Mouse (Mus musculus) heart, adult 8-10 months (tissue): ENCODE measurements around the gene Vsig10l. TPM values are rescaled to one million over a fixed set of nuclear protein-coding genes. Genes with fewer than 3 reads are reported as not detected.
A peak's percentile ranks its signal among the peaks of the same experiment; 100 is the strongest.

ENCODE experiments used
- DNase-seq: peaks from one replicate; pipeline ENCODE4 v3.0.0; 2022; ENCODE audit warnings: low spot score
- microRNA-seq: library from miRNA; unstranded; fragments of <30 nt; microRNA quantifications from one replicate; pipeline ENCODE4 v1.2.0, GENCODE M21; 2022
- total RNA-seq, 4 experiments: library from RNA; stranded (reverse); gene quantifications; 2 replicates each; pipeline ENCODE4 v1.2.4; 2022

Vsig10l gene
- total RNA-seq, 4 experiments from 2014 or later, result 0.71 to 4.4 (median 1.6) TPM

DNA sequence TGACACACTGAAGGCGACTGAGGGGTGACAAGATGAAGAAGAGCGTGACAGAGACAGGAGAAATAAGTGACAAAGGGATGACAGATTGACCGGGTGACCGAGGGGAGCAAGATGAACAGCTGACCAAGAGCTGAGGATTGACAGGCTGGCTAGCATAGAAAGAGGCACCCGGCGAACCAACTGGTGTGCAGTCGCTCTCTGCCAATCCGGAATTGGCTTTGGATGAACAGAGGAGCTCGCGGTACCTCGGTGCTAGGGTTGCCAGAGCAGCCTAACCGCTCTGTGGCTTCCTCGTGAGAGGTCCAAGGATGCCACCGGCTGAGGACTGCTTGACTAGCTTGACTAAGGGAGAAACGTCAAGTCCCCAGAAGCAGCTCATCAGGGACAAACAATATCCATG, 55.4 kb downstream of the Vsig10l start:
- no peak for DNase-seq

Small RNA genes within 50 kb of the gene (microRNA-seq; reads per million reads assigned to microRNA genes)
- 3.4 reads per million, percentile 6 among the genes with 10 or more reads in this experiment for gene Mir7051

Other genes starting within 250 kb of the Vsig10l start
- gene Zfp715, start 149.9 kb upstream of the Vsig10l start, total RNA-seq, result 10 to 100 TPM; 14.9 to 16.4 (median 15.7) TPM
- not detected for gene Siglecf, start 111.8 kb upstream of the Vsig10l start, total RNA-seq
- gene Siglecg, start 54.9 kb upstream of the Vsig10l start, total RNA-seq, result under 1 TPM; 0.06 to 0.69 (median 0.15) TPM
- under 1 TPM in 1 of 4 experiments, not detected in 3; 0.32 TPM for gene Lim2, start 35.5 kb upstream of the Vsig10l start, total RNA-seq
- 1 to 10 TPM in 1 of 4 experiments, not detected in 3; 1.1 TPM for gene Nkg7, start 26.1 kb upstream of the Vsig10l start, total RNA-seq
- gene Cldnd2, start 22.4 kb upstream of the Vsig10l start, total RNA-seq, result not detected
- gene Etfb, start 19.1 kb upstream of the Vsig10l start, total RNA-seq, result 1,000 to 10,000 TPM; 1,243 to 1,357 (median 1,292) TPM
- gene Gm45233, start 19.0 kb upstream of the Vsig10l start, total RNA-seq, result 1 to 10 TPM in 2 of 4 experiments, under 1 TPM in 2; 0.44 to 1.3 (median 0.94) TPM
- gene Iglon5, start 26.9 kb downstream of the Vsig10l start, total RNA-seq, result under 1 TPM; 0.09 to 0.38 (median 0.24) TPM
- gene 4931406B18Rik, start 42.8 kb downstream of the Vsig10l start, total RNA-seq, result not detected
- 1 to 10 TPM; 1.6 to 3.1 (median 2.7) TPM for gene Cd33, start 81.3 kb downstream of the Vsig10l start, total RNA-seq
- gene Zfp658, start 99.1 kb downstream of the Vsig10l start, total RNA-seq, result 1 to 10 TPM in 1 of 4 experiments, under 1 TPM in 3; 0.66 to 1.1 (median 0.88) TPM
- 1 to 10 TPM; 4.4 to 8.0 (median 5.6) TPM for gene Zfp719, start 116.5 kb downstream of the Vsig10l start, total RNA-seq
- not detected for gene Zfp819, start 144.0 kb downstream of the Vsig10l start, total RNA-seq
- not detected for gene Ceacam18, start 171.6 kb downstream of the Vsig10l start, total RNA-seq
- 1 to 10 TPM in 3 of 4 experiments, under 1 TPM in 1; 0.75 to 1.6 (median 1.1) TPM for gene Siglece, start 197.0 kb downstream of the Vsig10l start, total RNA-seq
- 1 to 10 TPM; 2.9 to 3.4 (median 3.1) TPM for gene Ctu1, start 208.9 kb downstream of the Vsig10l start, total RNA-seq
- gene Klk14, start 227.3 kb downstream of the Vsig10l start, total RNA-seq, result under 1 TPM in 3 of 4 experiments, not detected in 1; 0.27 to 0.49 (median 0.34) TPM
- gene Klk13, start 249.4 kb downstream of the Vsig10l start, total RNA-seq, result not detected